Mouse (Mus musculus) C2C12 (cell line): ENCODE measurements at regions not wholly inside any gene's neighbourhood (a gene's known extent, or its start where the extent isn't known, plus 50 kb on each side); places are given as distances from the start of the nearest gene placed in this dataset.

Source experiments
- H3K27me3 ChIP-seq: one replicate; pipeline ENCODE4 v1.6.1; 2011; ENCODE audit not compliant: control insufficient read depth, insufficient read depth, insufficient read length
- H3K36me3 ChIP-seq: one replicate; pipeline ENCODE4 v1.6.1; 2011; ENCODE audit not compliant: control insufficient read depth, insufficient read depth
- H3K4me3 ChIP-seq: one replicate; pipeline ENCODE4 v1.5.1; 2011; ENCODE audit warnings: mild to moderate bottlenecking, control low read depth; ENCODE audit not compliant: poor library complexity, insufficient read depth, severe bottlenecking
- H3K79me2 ChIP-seq: one replicate; pipeline ENCODE4 v1.6.1; 2011; ENCODE audit not compliant: control insufficient read depth, insufficient read depth
- H3K79me3 ChIP-seq: one replicate; pipeline ENCODE4 v1.6.1; 2011; ENCODE audit warnings: low read depth, control low read depth
- H3ac ChIP-seq: one replicate; pipeline ENCODE3; 2011; ENCODE audit warnings: low read depth; ENCODE audit not compliant: control insufficient read depth, insufficient read length
- CEBPB ChIP-seq: IDR thresholded peaks from one replicate; pipeline ENCODE4 v1.6.1; 2011; ENCODE audit warnings: low read depth, mild to moderate bottlenecking, control low read depth, moderate library complexity
- CTCF ChIP-seq: IDR thresholded peaks from one replicate; pipeline ENCODE4 v1.5.1; 2011; ENCODE audit not compliant: control insufficient read depth, insufficient read depth, insufficient read length
- FOSL1 ChIP-seq: IDR thresholded peaks from one replicate; pipeline ENCODE4 v1.8.0; 2011; ENCODE audit warnings: mild to moderate bottlenecking, low read length; ENCODE audit not compliant: poor library complexity, insufficient read depth, severe bottlenecking
- MAX ChIP-seq: IDR thresholded peaks from one replicate; pipeline ENCODE4 v1.6.1; 2011; ENCODE audit warnings: mild to moderate bottlenecking, control low read depth
- MYOD1 ChIP-seq: IDR thresholded peaks from one replicate; pipeline ENCODE4 v1.6.1; 2011; ENCODE audit warnings: low read depth; ENCODE audit not compliant: control insufficient read depth, insufficient read length
- MYOG ChIP-seq: IDR thresholded peaks from one replicate; pipeline ENCODE4 v1.6.1; 2011; ENCODE audit not compliant: control insufficient read depth, insufficient read length; ENCODE audit errors: extremely low read depth
- USF1 ChIP-seq: IDR thresholded peaks from one replicate; pipeline ENCODE4 v1.6.1; 2011; ENCODE audit warnings: low read depth, mild to moderate bottlenecking, control low read depth, moderate library complexity

DNA sequence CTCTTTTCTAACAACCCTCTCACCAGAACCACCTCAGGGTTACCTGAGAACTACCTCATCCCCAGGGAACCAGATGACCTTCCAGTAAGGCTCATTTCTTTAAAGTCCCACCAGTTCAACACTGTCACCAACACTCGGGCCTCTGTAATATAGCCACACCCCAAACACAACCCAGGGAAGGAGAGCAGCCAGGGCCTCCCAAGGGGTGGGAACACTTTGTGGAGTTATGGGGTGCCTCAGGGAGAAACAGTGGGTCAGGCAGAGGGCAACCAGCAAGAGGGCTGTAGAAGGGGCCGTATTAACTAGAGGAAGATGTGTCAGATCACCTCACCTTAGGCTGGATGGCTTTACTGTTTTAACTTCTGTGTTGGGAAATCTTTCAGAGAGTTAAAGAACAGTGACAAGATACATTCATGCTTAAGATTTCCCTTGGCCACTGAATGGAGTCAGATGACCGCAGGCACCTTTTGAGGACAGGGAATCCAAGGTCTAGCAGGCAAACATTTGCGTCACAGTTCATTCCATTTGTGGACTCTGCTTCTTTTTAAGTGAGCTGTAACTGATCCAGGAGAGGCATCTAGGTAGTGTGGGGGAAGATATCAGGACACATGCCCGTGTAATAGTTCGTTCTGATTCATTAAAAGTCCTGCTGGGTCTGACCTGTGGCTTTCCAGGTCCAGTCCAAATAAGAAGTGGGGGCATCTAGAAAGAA lies 67.9 kb upstream of the Slc35c1 start:
- Histone ChIP-seq H3K4me3 (no peak overlapping the region), H3K79me2 (no peaks in the 10 kb centered on the region), H3ac (no peak overlapping the region), H3K79me3 (no peaks in the 10 kb centered on the region), H3K36me3 (no peaks in the 10 kb centered on the region), H3K27me3 (peaks cover 7% of the 10 kb centered on the region)
- TF ChIP-seq CTCF (no peak), FOSL1 (no peak), USF1 (no peak), MAX (no peak), MYOD1 (no peak), MYOG (no peak), CEBPB (no peak)

DNA sequence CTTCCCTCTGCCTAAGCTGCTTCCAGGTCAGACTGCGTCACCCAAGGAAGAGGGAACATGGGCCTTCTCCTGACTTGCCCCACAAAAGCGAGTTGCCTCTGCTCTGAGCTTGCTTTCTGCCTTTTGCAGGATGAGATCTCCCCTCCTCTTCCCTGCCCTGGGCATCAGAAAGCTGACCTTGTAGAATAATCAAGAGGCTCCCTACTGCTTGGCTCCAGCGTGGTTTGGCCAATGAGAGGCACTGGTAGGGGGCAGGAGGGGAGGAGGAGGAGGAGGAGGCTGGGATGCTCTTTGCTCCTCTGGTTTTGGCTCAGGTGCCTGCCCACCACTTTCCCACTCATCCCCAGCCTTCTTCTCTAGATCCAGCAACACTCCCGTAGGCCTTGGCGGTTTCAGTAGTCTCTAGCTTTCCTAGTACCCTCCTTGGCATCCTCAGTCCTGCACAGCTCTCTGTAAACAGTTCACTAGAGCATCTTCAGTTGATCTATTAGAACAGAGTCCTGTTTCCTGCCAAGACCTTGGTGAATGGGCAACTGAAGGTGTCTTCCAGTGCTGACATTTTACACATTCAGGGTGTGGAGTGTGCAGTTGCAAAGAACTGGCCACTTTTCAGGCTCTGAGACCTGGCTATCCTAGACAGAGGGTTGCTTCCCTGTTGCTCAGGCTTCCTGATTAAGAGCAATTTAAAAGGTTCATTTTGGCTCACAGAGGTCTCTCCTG lies 66.5 kb upstream of the Slc35c1 start:
- Histone ChIP-seq H3K36me3 (no peaks in the 10 kb centered on the region), H3ac (no peak overlapping the region), H3K4me3 (no peak overlapping the region), H3K79me2 (no peaks in the 10 kb centered on the region), H3K27me3 (peaks cover 7% of the 10 kb centered on the region), H3K79me3 (no peaks in the 10 kb centered on the region)
- TF ChIP-seq MAX = no peak
- no peak for TF ChIP-seq MYOD1
- TF ChIP-seq USF1 = no peak
- TF ChIP-seq CEBPB = no peak
- no peak for TF ChIP-seq FOSL1
- no peak for TF ChIP-seq CTCF
- no peak for TF ChIP-seq MYOG

- H3K36me3 ChIP-seq = no peaks in the 10 kb centered on the region
- H3ac ChIP-seq = no peak overlapping the region
- no peak for TF ChIP-seq MYOD1
- TF ChIP-seq MAX = no peak
- no peak for TF ChIP-seq CEBPB
- TF ChIP-seq FOSL1 = no peak
- H3K79me2 ChIP-seq = no peaks in the 10 kb centered on the region
- H3K79me3 ChIP-seq = no peaks in the 10 kb centered on the region
- no peak overlapping the region for H3K4me3 ChIP-seq
- H3K27me3 ChIP-seq = peaks cover 7% of the 10 kb centered on the region
Measured at GRCm38 (mm10) chr2:92525628-92526027, 65.3 kb upstream of the Slc35c1 start.

- no peaks in the 10 kb centered on the region for H3K79me3 ChIP-seq
- H3K4me3 ChIP-seq = no peak overlapping the region
- no peaks in the 10 kb centered on the region for H3K36me3 ChIP-seq
- H3ac ChIP-seq = no peak overlapping the region
- H3K27me3 ChIP-seq = peaks cover 7% of the 10 kb centered on the region
- no peak for TF ChIP-seq MYOG
- no peak for TF ChIP-seq MYOD1
- no peak for TF ChIP-seq USF1
- TF ChIP-seq CEBPB = no peak
- TF ChIP-seq MAX = no peak
- no peak for TF ChIP-seq FOSL1
- TF ChIP-seq CTCF = no peak
- H3K79me2 ChIP-seq = no peaks in the 10 kb centered on the region
Measured at GRCm38 (mm10) chr2:92525062-92525623, 64.8 kb upstream of the Slc35c1 start.

DNA sequence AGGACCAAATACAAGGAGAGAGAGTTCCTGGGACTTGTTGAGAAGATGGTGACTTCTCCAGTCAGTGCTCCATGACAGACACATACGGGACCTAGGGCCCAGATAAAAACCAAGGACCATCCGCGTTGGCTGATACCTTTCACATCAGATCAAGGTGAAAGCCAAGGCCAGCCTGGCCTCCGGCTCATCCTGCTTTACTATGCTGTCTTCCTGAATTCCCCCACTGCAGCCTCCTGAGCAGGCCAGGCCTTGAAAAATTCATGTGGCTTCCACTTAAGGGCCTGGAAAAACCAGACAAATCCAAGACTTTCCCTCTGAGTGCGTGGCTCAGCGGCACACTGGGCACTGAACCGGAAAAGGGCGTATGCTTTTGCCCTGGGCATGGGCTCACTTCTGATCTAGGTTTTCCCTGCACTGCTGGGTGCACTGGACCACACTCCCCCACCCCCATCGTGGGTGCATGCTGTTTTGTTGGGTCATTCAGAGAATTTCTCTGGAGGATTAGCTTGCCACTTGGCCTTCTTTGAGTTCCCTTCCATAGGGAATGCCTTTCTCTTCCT lies 64.1 kb upstream of the Slc35c1 start:
- no peaks in the 10 kb centered on the region for H3K36me3 ChIP-seq
- H3K79me3 ChIP-seq = no peaks in the 10 kb centered on the region
- TF ChIP-seq USF1 = no peak
- TF ChIP-seq CTCF = no peak
- no peak for TF ChIP-seq MYOG
- no peak for TF ChIP-seq CEBPB
- no peak for TF ChIP-seq FOSL1
- no peak for TF ChIP-seq MYOD1
- no peak for TF ChIP-seq MAX
- no peak overlapping the region for H3K4me3 ChIP-seq
- H3K79me2 ChIP-seq = no peaks in the 10 kb centered on the region
- H3K27me3 ChIP-seq = peaks cover 11% of the 10 kb centered on the region
- no peak overlapping the region for H3ac ChIP-seq
